Comparison of ENCODE assay signal across 14 mouse cellular contexts in the genomic region with DNA sequence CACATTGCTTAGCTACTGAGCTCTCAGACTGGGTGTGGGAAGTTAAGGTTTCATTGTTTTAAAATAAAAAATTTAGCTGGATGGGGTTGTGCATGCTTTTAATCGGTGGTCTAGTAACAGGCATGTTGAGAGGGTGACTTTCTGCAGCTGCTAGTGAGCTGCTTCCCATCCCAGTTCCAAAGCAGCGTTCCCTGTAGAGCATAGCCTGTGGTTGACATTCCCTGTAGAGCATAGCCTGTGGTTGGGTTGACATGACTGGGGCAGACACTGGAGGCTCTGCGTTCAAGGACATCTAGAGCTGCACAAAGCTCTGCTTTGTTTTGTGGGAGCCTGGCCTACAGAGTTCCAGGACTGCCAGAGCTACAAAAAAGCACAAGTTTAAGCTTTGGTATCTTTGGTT.
"Had no signal": no experiment of that assay in that cellular context is flagged by ENCODE, and none has a peak within 500 bp of the region (broad histone marks: within the 10 kb centered on the region; RNA-seq: fewer than 3 reads in every experiment).

No protein-coding gene starts in this region.

- H3K27ac ChIP-seq: kidney, postnatal 0 days; layer of hippocampus, adult 2 months; limb, embryonic 15.5 days; liver, embryonic 12.5 days; neural tube, embryonic 13.5 days; stomach, postnatal 0 days had no signal

- H3K4me3 ChIP-seq: layer of hippocampus, adult 2 months; limb, embryonic 15.5 days; liver, embryonic 12.5 days; neural tube, embryonic 13.5 days had no signal

- H3K27me3 ChIP-seq: limb, embryonic 15.5 days; liver, embryonic 12.5 days; neural tube, embryonic 13.5 days had no signal

- ATAC-seq: liver, embryonic 12.5 days had no signal

- H3K4me2 ChIP-seq: limb, embryonic 15.5 days; liver, embryonic 12.5 days; neural tube, embryonic 13.5 days had no signal

- DNase-seq: kidney, adult 11 months; kidney, adult 9 months; kidney, postnatal 4 days; left cerebral cortex, postnatal 4 days; lung, adult 18-20 months; midbrain, embryonic 14.5 days; right cerebral cortex, postnatal 14 days; thymus, postnatal 4 days had no signal

- H3K9ac ChIP-seq: limb, embryonic 15.5 days; liver, embryonic 12.5 days; neural tube, embryonic 13.5 days had no signal

- H3K9me3 ChIP-seq: limb, embryonic 15.5 days; liver, embryonic 12.5 days; neural tube, embryonic 13.5 days had no signal
